Mouse (Mus musculus) CD4-positive, CD25-positive, alpha-beta regulatory T cell, adult 2 months (primary cell): ENCODE measurements around the gene Plk5.

Source experiments
- DNase-seq: peaks from one replicate; pipeline ENCODE4 v3.0.0-alpha.2; 2012; ENCODE audit warnings: low read depth, low spot score

Gene Plk5

DNA sequence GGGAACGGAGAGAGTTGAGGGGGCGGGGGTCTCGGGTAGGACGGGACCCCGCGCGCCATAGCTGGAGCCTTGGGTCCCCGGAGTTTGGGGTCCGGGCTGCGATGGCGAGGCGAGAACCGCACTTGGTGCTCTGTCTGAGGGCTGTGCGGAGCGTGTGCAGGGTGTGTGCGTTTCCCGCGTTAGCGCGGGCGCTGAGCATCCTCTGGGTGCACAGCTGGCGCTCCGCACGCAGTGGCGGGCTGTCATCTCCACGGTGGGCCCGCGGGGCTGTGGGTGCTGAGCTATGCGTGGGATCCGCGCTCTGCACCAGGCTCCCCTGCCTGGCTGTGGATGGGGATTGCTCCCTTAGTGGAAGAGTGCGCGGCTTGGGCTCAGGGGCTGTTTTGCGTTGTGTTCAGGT, 478 bp downstream of the Plk5 start:
- DNase-seq, result no peak

DNA sequence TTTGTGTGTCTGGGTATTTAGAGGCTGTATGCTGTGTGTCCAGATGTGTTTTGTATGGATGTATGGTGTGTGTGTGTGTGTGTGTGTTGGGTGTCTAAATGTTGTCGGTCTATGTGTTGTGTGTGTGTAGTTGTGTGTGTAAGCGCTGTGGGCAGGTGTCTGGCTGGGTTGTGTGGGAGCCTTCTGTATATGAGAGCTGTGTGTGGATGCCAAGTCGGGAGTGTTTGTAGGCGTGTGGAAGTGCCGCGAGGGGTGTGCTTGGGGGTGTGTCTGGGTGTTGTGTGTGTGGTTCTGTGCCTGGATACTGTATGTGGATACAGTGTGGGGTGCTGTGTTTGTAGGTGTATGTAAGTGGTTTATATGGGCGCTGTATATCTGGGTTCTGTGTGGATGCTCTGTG, 1.1 kb downstream of the Plk5 start:
- DNase-seq, result no peak

DNA sequence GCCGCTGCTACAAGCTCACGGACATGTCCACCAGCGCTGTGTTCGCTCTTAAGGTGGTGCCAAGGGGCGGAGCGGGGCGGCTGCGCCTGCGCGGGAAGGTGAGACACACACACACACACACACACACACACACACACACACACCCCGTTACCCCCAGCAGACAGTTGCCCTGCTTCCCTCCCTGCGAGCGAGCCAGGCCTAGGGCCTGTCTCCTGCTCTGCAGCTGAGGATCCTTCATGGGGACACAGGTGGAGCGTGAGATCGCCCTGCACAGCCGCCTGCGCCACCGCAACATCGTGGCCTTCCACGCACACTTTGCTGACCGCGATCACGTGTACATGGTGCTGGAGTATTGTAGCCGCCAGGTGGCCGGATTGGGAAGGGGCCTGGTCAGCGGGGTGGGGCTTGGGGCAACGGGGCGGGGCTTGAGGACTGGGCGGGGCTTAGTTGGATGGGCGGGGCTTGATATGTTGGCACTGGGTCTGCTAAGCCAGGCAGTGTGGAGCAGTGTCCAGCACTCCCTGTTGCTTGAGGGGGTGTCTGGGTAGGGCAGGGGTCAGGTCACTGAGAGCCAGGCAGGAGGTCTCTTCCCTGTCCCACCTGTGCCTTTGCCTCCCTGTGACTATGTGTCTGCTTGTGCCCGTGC, 1.9 kb downstream of the Plk5 start:
- DNase-seq, result no peak

DNA sequence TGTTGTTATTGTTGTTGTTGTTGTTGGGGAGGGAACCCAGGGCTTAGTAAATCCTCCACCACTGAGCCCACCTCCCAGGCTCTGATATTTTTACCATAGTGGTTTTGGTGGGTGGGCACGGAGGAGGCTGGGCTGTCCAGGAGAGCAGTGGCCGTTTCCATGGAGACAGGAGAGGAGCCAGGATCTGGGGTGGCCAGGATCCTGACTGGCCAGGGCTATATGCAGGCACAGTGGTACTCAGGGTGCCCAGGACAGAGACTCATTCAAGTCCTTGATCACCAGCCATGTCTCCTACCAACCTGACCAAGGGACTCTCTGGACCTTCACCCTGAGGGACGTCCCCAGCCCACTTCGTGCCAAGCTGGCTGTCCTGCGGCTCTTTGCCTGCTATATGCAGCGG, 7.5 kb downstream of the Plk5 start:
- no peak for DNase-seq

DNA sequence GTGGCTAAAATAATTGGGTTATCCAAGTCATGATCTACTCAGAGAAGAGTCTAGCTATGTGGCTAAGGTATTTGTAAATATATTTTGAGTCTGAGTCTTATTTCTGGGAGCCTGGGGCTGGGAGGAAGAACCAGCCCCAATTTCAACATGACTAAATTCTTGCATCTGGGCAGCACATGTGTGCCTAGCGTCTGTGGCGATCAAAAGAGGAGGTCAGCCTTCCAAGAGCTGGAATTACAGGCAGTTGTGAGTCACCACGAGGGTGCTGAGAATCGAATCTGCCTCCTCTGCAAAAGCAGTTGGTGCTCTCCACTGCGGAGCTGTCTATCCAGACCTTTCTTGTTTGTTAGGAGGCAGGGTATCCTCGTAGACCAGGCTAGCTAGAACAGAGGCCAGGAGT, 9.5 kb downstream of the Plk5 start:
- DNase-seq, result no peak

DNA sequence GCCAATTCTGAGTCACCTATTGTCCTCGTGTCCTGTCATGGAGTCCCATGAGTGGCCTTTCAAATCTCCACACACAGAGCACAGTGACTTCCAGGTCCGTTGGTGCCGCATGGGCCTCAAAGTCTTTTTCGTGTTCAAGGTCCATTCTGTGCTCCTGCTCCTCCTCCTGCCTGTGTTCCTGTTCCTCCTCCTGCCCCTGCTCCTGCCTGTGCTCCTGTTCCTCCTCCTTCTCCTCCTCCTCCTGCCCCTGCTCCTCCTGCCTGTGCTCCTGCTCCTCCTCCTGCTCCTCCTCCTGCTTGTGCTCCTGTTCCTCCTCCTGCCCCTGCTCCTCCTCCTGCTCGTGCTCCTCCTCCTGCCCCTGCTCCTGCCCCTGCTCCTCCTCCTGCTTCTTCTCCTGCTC, 11.7 kb downstream of the Plk5 start:
- DNase-seq, result peak; percentile 47

DNA sequence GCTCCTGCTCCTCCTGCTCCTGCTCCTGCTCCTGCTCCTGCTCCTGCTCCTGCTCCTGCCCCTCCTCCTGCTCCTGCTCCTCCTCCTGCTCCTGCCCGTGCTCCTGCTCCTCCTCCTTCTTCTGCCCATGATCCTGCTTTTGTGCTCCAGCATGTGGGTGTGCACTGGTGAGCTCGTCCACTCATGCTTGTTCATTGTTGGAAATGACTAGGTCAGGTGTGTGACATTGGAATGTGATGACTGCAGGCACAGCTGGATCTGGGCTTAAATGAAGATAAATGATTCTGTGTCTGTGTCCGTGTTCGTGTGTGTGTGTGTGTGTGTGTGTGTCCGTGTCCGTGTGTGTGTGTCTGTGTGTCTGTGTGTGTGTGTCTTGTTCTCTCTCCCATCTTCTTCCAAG, 12.1 kb downstream of the Plk5 start:
- peak; percentile 37 for DNase-seq

DNA sequence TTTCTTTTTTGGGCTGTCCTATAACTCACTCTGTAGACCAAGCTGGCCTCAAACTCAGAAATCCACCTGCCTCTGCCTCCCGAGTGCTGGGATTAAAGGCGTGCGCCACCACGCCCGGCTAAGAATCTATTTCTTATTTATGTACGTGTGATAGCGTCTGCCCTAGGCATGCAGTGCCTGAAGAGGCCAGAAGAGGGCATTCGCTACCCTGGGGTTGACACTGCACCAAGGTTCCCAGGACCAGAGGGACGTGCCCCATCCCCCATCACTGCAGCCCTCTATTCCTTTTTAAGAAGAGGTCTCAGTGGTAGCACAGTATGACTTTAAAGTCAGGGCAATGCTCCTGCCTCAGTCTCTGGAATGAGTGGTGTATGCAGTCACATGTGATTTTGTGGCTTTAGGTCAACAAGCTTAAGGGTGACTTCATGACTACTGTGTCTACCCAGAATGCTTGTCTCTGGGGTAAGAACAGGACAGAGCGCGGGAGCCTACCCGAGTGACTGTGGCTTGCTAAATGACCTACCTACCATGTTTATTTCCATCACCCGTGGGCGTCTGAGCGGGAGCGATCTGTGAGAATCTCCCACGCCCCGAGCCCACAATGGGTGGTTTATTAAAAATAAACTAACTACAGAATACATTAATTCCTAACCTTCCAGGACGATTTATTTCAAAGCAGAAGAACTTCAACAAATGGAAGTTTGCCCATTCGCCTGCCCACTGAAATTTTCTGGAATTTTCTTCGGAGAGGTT, 13.9 kb downstream of the Plk5 start:
- DNase-seq, result peak; percentile 58

DNA sequence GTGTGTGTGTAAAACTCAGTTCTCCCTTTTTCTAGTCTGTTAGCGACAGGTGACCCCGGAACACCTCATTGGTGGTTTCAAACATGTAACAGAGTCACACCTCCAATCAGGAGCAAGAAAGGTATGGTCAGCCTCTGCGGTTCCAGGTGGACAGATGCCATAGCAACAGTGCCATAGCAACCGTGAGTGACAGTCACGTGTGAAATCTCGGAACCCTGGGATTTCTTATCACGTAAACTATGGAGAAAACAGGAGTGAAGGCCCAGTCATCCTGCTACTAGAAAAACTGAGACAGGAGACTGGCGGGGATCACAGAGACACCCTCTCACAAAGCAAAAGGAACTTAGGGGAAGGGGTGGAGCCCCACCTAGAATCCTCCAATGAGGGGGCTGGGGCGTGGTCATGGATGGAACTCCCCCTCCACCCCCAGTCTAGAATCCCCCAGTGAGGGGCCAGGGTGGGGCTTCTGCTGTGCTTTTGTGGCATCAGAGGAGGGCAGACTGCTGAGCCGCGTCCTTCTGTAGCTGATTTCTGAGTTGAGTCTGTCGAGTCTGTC, 15.2 kb downstream of the Plk5 start:
- DNase-seq, result peak; percentile 61

DNA sequence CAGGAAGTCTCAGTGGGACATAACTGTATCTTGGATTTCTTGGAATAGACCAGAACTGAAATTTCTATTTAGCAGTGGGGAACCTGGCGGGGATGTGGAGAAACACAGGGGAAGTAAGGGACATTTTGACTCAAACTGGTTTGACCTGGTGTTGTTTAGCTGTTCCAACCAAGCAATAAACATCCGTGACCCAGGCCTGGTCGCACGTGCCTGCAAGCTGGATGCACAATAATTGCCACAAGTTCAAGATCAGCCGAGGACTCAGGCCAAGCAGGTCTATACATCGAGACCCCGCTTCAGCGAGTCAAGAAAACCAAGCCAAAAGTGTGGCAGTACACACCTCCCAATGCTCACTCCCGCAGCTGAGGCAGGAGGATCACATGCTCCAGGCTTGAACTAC, 15.7 kb downstream of the Plk5 start:
- DNase-seq, result no peak

DNA sequence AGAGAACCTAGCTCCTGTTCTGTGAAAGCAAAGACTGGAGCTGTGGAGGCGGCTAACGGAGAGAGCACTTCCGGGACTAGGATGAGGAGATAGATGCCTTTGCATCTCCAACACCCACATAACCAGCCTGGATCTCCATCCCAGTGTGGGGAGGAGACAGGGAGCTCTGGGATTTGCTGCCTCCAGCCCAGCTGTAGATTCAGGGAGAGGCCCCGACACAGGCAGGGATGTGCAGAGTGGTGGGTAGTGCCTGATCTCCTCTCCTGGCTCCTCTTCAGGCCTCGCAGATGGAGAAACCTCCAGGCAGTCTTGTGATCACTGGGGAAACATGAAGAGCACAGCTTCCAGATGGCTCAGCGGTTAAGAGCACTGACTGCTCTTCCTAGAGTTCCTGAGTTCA, 16.4 kb downstream of the Plk5 start:
- DNase-seq, result no peak

DNA sequence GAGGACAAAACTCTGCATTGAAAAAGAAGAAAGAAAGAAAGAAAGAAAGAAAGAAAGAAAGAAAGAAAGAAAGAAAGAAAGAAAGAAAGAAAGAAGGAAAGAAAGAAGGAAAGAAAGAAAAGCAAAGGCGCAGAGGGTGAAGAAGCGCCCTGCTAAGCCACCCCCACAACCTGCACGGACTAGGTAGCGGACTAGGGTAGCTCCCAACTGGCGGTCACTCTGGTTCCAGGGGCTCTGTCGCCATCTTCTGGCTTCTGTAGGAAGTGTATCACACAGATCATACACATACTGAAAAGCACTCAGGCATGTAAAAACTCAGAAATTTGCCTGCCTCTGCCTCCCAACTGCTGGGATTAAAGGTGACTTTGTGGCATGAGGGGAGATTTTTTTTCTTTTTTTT, 17.8 kb downstream of the Plk5 start:
- DNase-seq, result peak; percentile 67

DNA sequence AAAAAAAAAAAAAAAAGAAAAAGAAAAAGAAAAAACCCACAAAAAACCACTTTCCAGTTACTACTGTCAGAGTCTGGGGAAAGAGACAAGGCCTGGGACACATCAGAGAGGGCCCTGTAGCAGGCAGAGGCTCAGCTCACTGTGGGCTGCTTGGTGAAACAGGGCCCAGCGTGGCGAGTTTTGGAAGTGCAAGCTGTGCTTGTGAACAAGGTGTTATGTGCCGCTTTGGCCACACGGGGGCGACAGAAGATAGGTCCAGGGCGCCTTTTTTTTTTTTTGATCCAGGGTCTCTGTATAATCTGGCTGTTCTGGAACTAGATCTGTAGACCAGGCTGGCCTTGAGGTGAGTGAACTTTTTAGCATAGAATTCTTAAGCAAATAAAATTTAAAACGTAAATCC, 19.9 kb downstream of the Plk5 start:
- peak; percentile 96 for DNase-seq

DNA sequence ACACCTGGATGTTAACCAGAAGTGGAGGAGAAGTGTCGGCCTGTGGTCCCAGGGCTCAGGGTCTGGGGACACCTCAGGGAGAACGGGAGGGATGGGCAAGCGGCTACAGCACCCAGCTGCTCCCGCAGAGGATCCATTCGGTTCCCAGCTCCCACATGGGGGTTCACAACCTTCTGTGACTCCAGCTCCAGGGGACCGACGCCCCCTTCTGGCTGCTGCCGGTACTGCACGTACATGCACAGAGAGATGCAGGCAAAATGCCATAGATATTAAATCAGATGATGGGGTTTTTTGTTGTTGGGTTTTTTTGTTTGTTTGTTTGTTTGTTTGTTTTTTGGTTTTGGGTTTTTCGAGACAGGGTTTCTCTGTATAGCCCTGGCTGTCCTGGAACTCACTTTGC, 21.5 kb downstream of the Plk5 start:
- DNase-seq, result peak; percentile 67

DNA sequence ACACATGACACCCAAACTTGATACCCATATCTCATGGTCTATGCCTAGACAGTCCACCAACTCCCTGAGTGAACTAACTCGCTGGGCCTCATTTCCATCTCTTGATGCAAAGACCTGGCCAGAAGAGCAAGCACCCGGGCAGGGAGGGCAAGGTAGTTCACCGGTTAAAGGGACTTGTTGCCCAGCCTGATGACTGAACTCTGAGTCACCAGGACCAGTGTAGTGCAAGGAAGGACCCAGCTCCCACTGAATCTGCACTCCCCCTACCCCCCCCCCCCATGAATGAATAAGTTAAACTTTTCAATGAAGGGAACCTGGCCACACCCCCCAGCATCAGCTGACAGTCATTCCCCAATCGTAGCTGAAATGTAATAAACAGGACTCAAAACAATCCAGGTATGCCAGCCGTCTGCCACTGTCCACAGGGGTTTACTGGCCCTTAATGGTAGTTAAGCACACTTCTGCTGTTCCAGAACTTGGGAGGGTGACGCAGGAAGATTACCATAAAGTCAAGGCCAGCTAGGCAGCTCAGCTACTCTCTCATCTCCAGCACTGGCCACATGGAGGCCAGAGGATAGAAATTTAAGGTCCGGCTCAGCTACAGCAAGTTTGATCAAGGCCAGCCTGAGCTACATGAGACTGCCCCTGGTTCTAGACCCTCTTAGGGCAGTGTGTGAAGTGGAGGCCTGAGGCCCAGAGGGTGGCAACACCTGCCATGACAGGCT, 26.5 kb downstream of the Plk5 start:
- no peak for DNase-seq

DNA sequence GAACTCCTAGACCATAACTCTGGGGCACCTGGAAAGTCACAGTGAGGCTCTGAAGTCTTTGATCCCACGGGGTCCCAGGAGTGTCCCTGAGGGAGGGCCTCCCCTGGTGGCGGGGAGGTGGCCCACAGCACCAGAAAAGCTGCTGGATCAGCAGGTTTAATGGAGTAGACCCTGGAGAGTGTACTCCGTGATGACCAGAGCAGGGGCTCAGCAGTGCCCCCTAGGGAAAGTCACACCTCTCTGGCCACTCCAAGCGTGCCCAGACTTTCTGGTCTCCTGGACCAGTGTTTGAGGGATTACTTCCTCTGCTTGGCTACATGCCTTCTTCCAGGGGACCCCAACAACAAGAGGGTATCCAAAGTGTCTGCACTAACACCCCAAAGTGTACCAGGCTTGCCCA, 27.2 kb downstream of the Plk5 start:
- no peak for DNase-seq

DNA sequence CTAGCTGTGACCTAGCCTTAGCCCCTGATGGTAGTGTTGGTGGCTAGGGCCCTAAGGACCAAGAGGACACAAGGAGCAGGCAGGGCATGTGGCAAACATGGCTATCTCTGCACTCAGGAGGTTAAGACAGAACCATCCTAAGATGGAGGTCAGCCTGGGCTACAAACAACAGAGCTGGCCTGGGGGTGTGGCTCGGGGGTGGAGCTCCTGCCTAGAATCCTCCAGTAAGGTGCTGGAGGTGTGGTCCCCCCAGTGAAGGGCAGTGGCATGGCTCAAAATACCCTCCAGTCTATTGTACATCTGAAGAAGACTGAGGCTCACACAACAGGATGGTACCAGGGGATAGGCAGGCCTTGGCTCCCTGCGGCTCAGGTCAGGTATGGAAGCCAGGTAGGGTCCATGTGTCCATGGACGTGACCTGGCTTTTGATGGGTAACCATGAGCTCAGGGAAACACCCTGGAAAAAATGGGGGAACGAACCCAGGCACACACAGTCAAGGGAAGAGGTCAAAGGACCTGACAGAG, 27.9 kb downstream of the Plk5 start:
- DNase-seq, result no peak

DNA sequence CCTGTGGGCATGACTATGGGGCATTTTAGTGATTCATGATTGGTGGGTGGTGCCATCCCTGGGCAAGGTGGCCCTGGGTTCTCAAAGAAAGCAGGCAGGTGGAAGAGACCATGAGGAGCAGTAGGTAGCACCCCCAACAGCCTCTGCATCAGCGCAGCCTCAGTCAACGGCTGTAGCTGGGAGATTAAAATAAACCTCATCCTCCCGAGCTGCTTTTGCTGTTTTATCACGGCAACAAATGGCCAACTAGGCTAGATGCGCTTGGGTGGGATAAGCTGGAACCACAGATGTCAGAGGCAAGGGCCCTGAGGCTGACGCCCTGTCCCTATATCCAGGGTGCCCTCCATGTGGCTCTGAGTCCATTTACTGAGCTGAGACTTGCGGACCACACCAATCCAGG, 28.4 kb downstream of the Plk5 start:
- DNase-seq, result no peak

DNA sequence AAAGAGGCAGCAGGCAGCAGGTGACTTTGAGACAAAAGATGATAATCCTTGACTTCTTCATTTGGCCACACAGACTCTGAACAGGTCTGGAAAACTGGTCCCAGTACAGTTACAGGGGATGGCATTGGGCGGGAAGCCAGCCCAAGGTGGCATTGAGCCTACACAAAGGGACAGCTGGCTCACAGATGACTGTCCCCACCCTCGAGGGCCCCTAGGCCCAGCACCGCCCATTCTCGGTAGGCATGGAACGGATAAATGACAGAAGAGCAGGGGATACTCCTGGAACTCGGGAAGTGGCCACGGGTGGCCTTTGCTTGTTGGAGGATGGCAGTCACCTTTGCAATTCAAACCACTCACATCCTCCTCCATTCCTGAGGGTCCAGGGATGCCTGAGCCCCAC, 29.1 kb downstream of the Plk5 start:
- DNase-seq, result no peak

DNA sequence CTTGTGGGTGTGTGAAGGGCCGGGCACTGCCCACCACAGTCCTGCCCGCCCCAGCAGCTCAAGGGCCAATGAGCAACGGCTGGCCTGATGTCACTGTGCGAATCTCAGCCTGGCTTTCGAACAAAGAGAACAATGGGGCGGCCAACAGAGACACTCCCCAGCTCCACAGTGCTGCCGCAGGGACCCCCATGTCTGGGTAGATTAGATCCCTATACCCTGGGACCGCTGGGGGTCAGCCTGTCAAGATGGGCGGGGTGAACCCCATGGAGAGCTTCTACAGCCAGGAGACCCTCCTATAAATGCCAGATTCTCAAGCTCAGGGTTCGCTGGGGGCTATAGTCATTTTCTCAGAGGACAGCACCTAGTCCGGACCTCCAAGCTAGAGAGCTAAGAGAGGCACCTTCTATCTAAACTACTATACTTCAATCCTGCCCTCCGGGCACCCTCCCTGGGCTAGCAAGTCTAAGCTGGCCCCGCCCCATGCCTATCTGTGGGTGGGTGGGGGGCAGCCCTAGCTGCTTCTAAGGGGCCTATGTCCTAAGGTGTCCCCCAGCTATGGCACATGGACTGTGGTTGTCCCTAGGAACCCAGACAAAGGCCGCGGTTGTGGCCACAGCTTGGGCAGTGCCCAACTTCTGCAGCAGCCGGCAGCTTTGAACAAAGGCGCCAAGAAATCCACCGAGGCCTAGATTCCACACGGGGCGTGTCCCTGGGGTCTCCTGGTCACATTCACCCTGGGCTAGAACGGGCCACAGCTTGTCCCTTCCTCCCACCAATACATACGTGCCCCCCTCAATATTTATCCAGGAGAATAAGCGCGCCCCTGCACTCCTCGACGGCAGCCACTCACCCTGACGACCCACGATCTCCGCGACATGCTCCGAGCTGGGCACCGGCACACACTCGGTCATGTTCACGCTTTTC, 29.8 kb downstream of the Plk5 start:
- no peak for DNase-seq

DNA sequence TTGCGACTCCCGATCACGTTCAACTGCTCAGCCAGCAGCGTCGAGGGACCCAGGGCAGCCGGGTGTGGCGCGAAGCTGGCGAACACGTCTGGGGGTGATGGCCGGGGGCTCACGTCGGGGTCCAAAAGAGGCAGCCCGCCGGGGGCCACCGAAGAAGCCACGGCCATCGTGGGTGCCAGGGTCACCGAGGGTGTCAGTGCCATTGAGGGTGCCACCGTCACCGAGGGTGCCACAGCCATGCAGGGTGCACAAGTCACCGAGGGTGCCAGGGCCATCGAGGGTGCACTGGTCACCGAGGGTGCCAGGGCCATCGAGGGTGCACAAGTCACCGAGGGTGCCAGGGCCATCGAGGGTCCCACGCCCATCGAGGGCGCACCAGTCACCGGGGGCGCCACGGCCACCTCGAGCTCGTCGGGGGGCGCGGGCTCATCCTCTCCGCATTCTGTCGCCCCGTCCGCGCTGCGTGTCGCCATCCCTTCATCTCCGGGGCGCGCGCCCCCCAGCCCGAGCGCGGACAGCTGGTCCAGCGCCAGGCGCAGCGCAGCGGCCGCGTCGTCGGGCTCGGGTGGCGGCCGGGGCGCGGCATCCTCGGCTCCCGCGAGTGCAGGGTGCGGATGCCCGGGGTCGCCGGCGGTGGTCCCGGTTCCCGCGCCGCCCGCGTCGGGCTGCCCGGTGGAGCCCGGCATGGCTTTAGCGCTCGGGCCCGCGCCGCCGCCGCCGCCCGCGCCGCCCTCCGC, 30.6 kb downstream of the Plk5 start:
- DNase-seq, result peak; percentile 51
